ENCODE assay signal across 19 mouse cellular contexts in the genomic region with DNA sequence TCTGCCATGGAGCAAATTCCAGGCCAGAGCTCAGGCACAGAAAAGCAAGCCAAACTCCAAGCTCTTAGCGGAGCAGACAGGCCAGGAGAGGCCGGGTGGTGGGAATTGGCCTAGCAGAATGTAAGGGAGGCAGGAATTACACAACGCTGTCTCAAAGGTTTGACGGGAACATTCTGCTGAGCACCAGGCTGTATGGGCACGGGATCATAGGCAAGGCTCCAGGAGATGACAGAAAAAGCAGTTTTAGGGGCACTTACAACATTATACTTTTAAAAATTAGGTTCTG.
DNase-seq lines count a peak whose midpoint lies in the region; ATAC-seq and TF ChIP-seq lines count a peak whose summit lies in the region.
"Had no signal": no experiment of that assay in that cellular context is flagged by ENCODE, and none has a peak within 500 bp of the region (broad histone marks: within the 10 kb centered on the region; RNA-seq: fewer than 3 reads in every experiment).

No protein-coding gene starts in this region.

- no peak overlapping the region for H3K4me2 ChIP-seq in kidney, embryonic 14.5 days (replicated peaks; ENCODE audit: low read depth, low read length)
- H3K4me2 ChIP-seq: embryonic facial prominence, embryonic 15.5 days; forebrain, embryonic 12.5 days; neural tube, embryonic 15.5 days had no signal

- no peak overlapping the region for H3K4me3 ChIP-seq in kidney, embryonic 14.5 days (ENCODE audit: low read length)
- H3K4me3 ChIP-seq in small intestine, adult 2 months (ENCODE audit: low read depth, low read length) = no peak overlapping the region
- H3K4me3 ChIP-seq: embryonic facial prominence, embryonic 15.5 days; forebrain, embryonic 12.5 days; heart, embryonic 10.5 days; midbrain, embryonic 10.5 days; neural tube, embryonic 15.5 days had no signal

- no peak for TF ChIP-seq CTCF in small intestine, adult 2 months (IDR thresholded peaks at IDR 0.05; ENCODE audit: extremely low read depth, insufficient read length, insufficient replicate concordance, low read depth, low read length)

- no peaks in the 10 kb centered on the region for H3K27me3 ChIP-seq in kidney, embryonic 14.5 days (ENCODE audit: control insufficient read depth, insufficient read depth, low read length)
- H3K27me3 ChIP-seq in small intestine, adult 2 months (ENCODE audit: control insufficient read depth, insufficient read depth, low read length) = no peaks in the 10 kb centered on the region
- H3K27me3 ChIP-seq: CH12.LX; embryonic facial prominence, embryonic 15.5 days; forebrain, embryonic 12.5 days; neural tube, embryonic 15.5 days had no signal

- H3K36me3 ChIP-seq in kidney, embryonic 14.5 days (ENCODE audit: control insufficient read depth, insufficient read depth, low read length) = no peaks in the 10 kb centered on the region
- no peaks in the 10 kb centered on the region for H3K36me3 ChIP-seq in small intestine, adult 2 months (ENCODE audit: control insufficient read depth, insufficient read depth, low read length)
- H3K36me3 ChIP-seq: embryonic facial prominence, embryonic 15.5 days; forebrain, embryonic 12.5 days; heart, embryonic 10.5 days; midbrain, embryonic 10.5 days; neural tube, embryonic 15.5 days had no signal

- no peaks in the 10 kb centered on the region for H3K9me3 ChIP-seq in kidney, embryonic 14.5 days (ENCODE audit: control insufficient read depth, low read length)
- H3K9me3 ChIP-seq: embryonic facial prominence, embryonic 15.5 days; forebrain, embryonic 12.5 days; heart, embryonic 10.5 days; midbrain, embryonic 10.5 days; neural tube, embryonic 15.5 days had no signal

- no peak for ATAC-seq in kidney, embryonic 14.5 days (ENCODE audit: low FRiP score, low TSS enrichment)
- ATAC-seq: hindbrain, embryonic 16.5 days had no signal

- DNase-seq in adrenal gland, postnatal 14 days = peak; percentile 39
- no peak for DNase-seq in adrenal gland, adult 18-20 months (ENCODE audit: low spot score in 2 of 2)
- DNase-seq in kidney, adult 8-10 months = peak; percentile 38 to 41
- peak; percentile 16 for DNase-seq in lung, postnatal 10 days
- no peak for DNase-seq in lung, postnatal 25 days (ENCODE audit: low spot score)
- DNase-seq in frontal cortex, postnatal 10 days (ENCODE audit: low spot score in 2 of 2) = no peak
- DNase-seq: cerebellum, adult 8-10 months; left cerebral cortex, postnatal 4 days; thymus, postnatal 4 days had no signal

- 80% methylated on average over 5 of the region's 5 CpGs for WGBS in kidney, embryonic 14.5 days
- WGBS in small intestine, adult 2 months = 82% methylated on average over 5 of the region's 5 CpGs

- no peak overlapping the region for H3K9ac ChIP-seq in kidney, embryonic 14.5 days (ENCODE audit: low read depth, low read length)
- H3K9ac ChIP-seq: embryonic facial prominence, embryonic 15.5 days; forebrain, embryonic 12.5 days; neural tube, embryonic 15.5 days had no signal

- no peak for TF ChIP-seq POLR2A in small intestine, adult 2 months (IDR thresholded peaks at IDR 0.05; ENCODE audit: low read depth, low read length)

- no peak overlapping the region for H3K27ac ChIP-seq in kidney, embryonic 14.5 days (ENCODE audit: low read depth, low read length)
- peak overlapping the region; percentile 89 for H3K27ac ChIP-seq in small intestine, adult 2 months (ENCODE audit: insufficient read depth, low read depth, low read length)
- H3K27ac ChIP-seq: embryonic facial prominence, embryonic 15.5 days; forebrain, embryonic 12.5 days; heart, embryonic 10.5 days; kidney, postnatal 0 days; midbrain, embryonic 10.5 days; neural tube, embryonic 15.5 days had no signal

- H3K4me1 ChIP-seq in kidney, embryonic 14.5 days (ENCODE audit: control insufficient read depth, insufficient read depth, low read length) = no peaks in the 10 kb centered on the region; the same call in 1 of the 2 replicates
- peaks cover 31% of the 10 kb centered on the region; the same call in 1 of the 2 replicates for H3K4me1 ChIP-seq in small intestine, adult 2 months (ENCODE audit: control insufficient read depth, insufficient read depth, insufficient read length, low read length)
- H3K4me1 ChIP-seq: neural tube, embryonic 15.5 days had no signal

Comparison
In these comparisons a context has a peak if more than half of its experiments do, and no peak if none do; other contexts are left out.
1. DNase-seq: peak in adrenal gland, postnatal 14 days (single experiment), kidney, adult 8-10 months (2 of 2) and lung, postnatal 10 days (single experiment); none in adrenal gland, adult 18-20 months (0 of 2), lung, postnatal 25 days (single experiment) and frontal cortex, postnatal 10 days (0 of 2).